Mouse (Mus musculus) small intestine, adult 2 months (tissue): ENCODE measurements around the gene Maml3.

Experiments
- CTCF ChIP-seq: fragments of 200-500 bp; IDR thresholded peaks from 2 replicates; pipeline ENCODE4 v1.5.1; 2012; ENCODE audit warnings: low read depth, mild to moderate bottlenecking, control low read depth, inconsistent platforms, low read length, moderate library complexity, mixed read lengths; ENCODE audit not compliant: insufficient replicate concordance, insufficient read length; ENCODE audit errors: extremely low read depth
- POLR2A ChIP-seq: fragments of 200-500 bp; IDR thresholded peaks from 2 replicates; pipeline ENCODE4 v1.6.1; 2012; ENCODE audit warnings: low read depth, mild to moderate bottlenecking, control low read depth, inconsistent platforms, low read length, moderate library complexity

- TF ChIP-seq CTCF, result no peak
- TF ChIP-seq POLR2A, result no peak
Measured at GRCm38 (mm10) chr3:51939864-51940263, 165.0 kb downstream of the Maml3 start.
